In the genomic region with DNA sequence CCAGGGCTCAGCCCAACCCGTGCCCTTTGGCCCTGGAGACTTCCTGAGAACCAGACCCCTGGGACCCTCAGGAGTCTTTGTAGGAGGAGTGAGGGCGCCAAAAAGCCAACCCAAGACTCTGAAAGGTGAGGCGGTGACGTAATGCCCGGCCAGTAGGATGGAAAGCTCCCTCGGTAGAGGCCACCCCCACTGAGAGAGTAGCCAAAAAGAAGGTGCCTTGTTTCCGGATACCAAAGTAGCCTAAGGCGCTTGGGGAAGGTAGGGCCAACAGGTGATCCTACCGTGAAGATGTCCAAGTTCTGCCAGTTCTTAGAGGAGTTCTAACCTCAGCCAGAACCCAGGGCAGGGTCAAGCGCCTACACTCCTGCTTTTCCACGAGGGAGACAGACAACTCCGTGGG, we compare ENCODE assay signal across 8 mouse cellular contexts. TPM values are rescaled to one million over a fixed set of nuclear protein-coding genes. Genes with fewer than 3 reads are reported as not detected.
DNase-seq lines count a peak whose midpoint lies in the region; ATAC-seq and TF ChIP-seq lines count a peak whose summit lies in the region.

No protein-coding gene starts in this region.

- peaks cover 30% of the 10 kb centered on the region for H3K36me3 ChIP-seq in heart, embryonic 12.5 days
- peaks cover 27% of the 10 kb centered on the region for H3K36me3 ChIP-seq in forebrain, embryonic 12.5 days (replicated peaks)
- H3K36me3 ChIP-seq in liver, embryonic 12.5 days, result peaks cover 34% of the 10 kb centered on the region
- H3K36me3 ChIP-seq in stomach, postnatal 0 days (ENCODE audit: control insufficient read depth, insufficient read depth, low read length), result peaks cover 15% of the 10 kb centered on the region

- TF ChIP-seq CTCF in stomach, postnatal 0 days (IDR thresholded peaks at IDR 0.05; ENCODE audit: low read depth), result no peak

- H3K4me3 ChIP-seq in heart, embryonic 12.5 days, result peak overlapping the region; percentile 79
- H3K4me3 ChIP-seq in forebrain, embryonic 12.5 days (replicated peaks), result peak overlapping the region; percentile 71
- H3K4me3 ChIP-seq in liver, embryonic 12.5 days, result peak overlapping the region; percentile 92
- H3K4me3 ChIP-seq in stomach, postnatal 0 days (ENCODE audit: low read depth, low read length), result peak overlapping the region; percentile 83

- peak overlapping the region; percentile 91 for H3K4me2 ChIP-seq in heart, embryonic 12.5 days
- peak overlapping the region; percentile 98 for H3K4me2 ChIP-seq in forebrain, embryonic 12.5 days
- H3K4me2 ChIP-seq in liver, embryonic 12.5 days, result peak overlapping the region; percentile 93
- peak overlapping the region; percentile 89 for H3K4me2 ChIP-seq in stomach, postnatal 0 days (replicated peaks; ENCODE audit: low read depth)

- peak overlapping the region; percentile 95 for H3K9ac ChIP-seq in heart, embryonic 12.5 days
- H3K9ac ChIP-seq in forebrain, embryonic 12.5 days, result peak overlapping the region; percentile 80; the same call in 1 of the 2 replicates
- peak overlapping the region; percentile 97 for H3K9ac ChIP-seq in liver, embryonic 12.5 days
- peak overlapping the region; percentile 86 for H3K9ac ChIP-seq in stomach, postnatal 0 days (ENCODE audit: low read length)

- no peak overlapping the region for H3K27ac ChIP-seq in heart, embryonic 12.5 days (ENCODE audit: poor library complexity, severe bottlenecking)
- no peak overlapping the region for H3K27ac ChIP-seq in forebrain, embryonic 12.5 days
- peak overlapping the region; percentile 86 for H3K27ac ChIP-seq in liver, embryonic 12.5 days
- H3K27ac ChIP-seq in stomach, postnatal 0 days (replicated peaks), result peak overlapping the region; percentile 89

- peaks cover 40% of the 10 kb centered on the region for H3K4me1 ChIP-seq in heart, embryonic 12.5 days (replicated peaks)
- peaks cover 18% of the 10 kb centered on the region for H3K4me1 ChIP-seq in forebrain, embryonic 12.5 days
- H3K4me1 ChIP-seq in liver, embryonic 12.5 days, result peaks cover 56% of the 10 kb centered on the region
- 0 out of 2 replicates have a peak, but pooled peaks cover 7% of the 10 kb centered on the region for H3K4me1 ChIP-seq in stomach, postnatal 0 days (replicated peaks; ENCODE audit: control insufficient read depth, insufficient read depth)

- 24% methylated on average over 12 of the region's 12 CpGs for WGBS in heart, embryonic 12.5 days
- WGBS in forebrain, embryonic 12.5 days, result 20% methylated on average over 12 of the region's 12 CpGs
- WGBS in liver, embryonic 12.5 days (ENCODE audit: insufficient replicate concordance), result 18% methylated on average over 12 of the region's 12 CpGs
- 17% methylated on average over 12 of the region's 12 CpGs for WGBS in stomach, postnatal 0 days

- ATAC-seq in heart, embryonic 12.5 days (ENCODE audit: insufficient number of reproducible peaks, low FRiP score), result no peak
- no peak for ATAC-seq in forebrain, embryonic 12.5 days (ENCODE audit: low FRiP score)
- no peak for ATAC-seq in liver, embryonic 12.5 days
- no peak for ATAC-seq in stomach, postnatal 0 days (ENCODE audit: low FRiP score, low TSS enrichment)

- intact Hi-C loops in heart, postnatal 25 days (cut with DNase I), result no loop called here
- intact Hi-C loops in left cerebral cortex, postnatal 4 days (cut with DNase I), result no loop called here

- no peak for TF ChIP-seq EP300 in stomach, postnatal 0 days (optimal IDR thresholded peaks at IDR 0.05)

- DNase-seq in heart, postnatal 25 days (ENCODE audit: low spot score), result no peak
- DNase-seq in CD4-positive, CD25-positive, alpha-beta regulatory T cell, adult 2 months (ENCODE audit: low read depth, low spot score), result peak; percentile 51
- DNase-seq in stomach, postnatal 0 days (ENCODE audit: low spot score), result no peak
- no peak for DNase-seq in adrenal gland, adult 2 months
- no peak for DNase-seq in left cerebral cortex, postnatal 4 days

- no peaks in the 10 kb centered on the region for H3K9me3 ChIP-seq in heart, embryonic 12.5 days (replicated peaks)
- no peaks in the 10 kb centered on the region for H3K9me3 ChIP-seq in forebrain, embryonic 12.5 days
- H3K9me3 ChIP-seq in liver, embryonic 12.5 days (replicated peaks), result no peaks in the 10 kb centered on the region
- H3K9me3 ChIP-seq in stomach, postnatal 0 days (ENCODE audit: control insufficient read depth, low read length), result no peaks in the 10 kb centered on the region

- no peaks in the 10 kb centered on the region for H3K27me3 ChIP-seq in heart, embryonic 12.5 days (replicated peaks)
- H3K27me3 ChIP-seq in forebrain, embryonic 12.5 days, result peaks cover 35% of the 10 kb centered on the region
- peaks cover 13% of the 10 kb centered on the region for H3K27me3 ChIP-seq in liver, embryonic 12.5 days (replicated peaks)
- H3K27me3 ChIP-seq in stomach, postnatal 0 days (ENCODE audit: control insufficient read depth, insufficient read depth, low read length), result no peaks in the 10 kb centered on the region

RNA-seq across cellular contexts. Expression of a gene that starts 1.5 kb away (rescaled TPM):
- 17.4 and 17.9 TPM in 2 replicates for polyA plus RNA-seq in heart, embryonic 12.5 days (2016; fragmentation: Nextera tagmentation; extraction: Ambion mirVana)
- total RNA-seq in heart, postnatal 25 days (2021), result 10 to 100 TPM; 11.0 to 11.5 TPM
- polyA plus RNA-seq in forebrain, embryonic 12.5 days (2016; fragmentation: Nextera tagmentation; extraction: Ambion mirVana), result 9.1 and 11.7 TPM in 2 replicates
- polyA plus RNA-seq in liver, embryonic 12.5 days (2016; fragmentation: Nextera tagmentation; extraction: Ambion mirVana), result 22.2 and 23.4 TPM in 2 replicates
- polyA plus RNA-seq in stomach, postnatal 0 days (2015; fragmentation: Nextera tagmentation; extraction: Ambion mirVana), result 10.4 and 10.9 TPM in 2 replicates
- 10 to 100 TPM; 40.5 to 53.8 TPM for total RNA-seq in adrenal gland, adult 2 months (2021)
- polyA plus RNA-seq in adrenal gland, adult 2 months (2012; rRNA removed), result 33.0 and 42.8 TPM in 2 replicates
- total RNA-seq in left cerebral cortex, postnatal 4 days (2021), result 10 to 100 TPM; 10.3 to 11.3 TPM

RNA-seq across cellular contexts. Expression of a gene that starts 24.6 kb away (rescaled TPM):
- not detected in 2 replicates for polyA plus RNA-seq in heart, embryonic 12.5 days (2016; fragmentation: Nextera tagmentation; extraction: Ambion mirVana)
- total RNA-seq in heart, postnatal 25 days (2021), result not detected
- polyA plus RNA-seq in forebrain, embryonic 12.5 days (2016; fragmentation: Nextera tagmentation; extraction: Ambion mirVana), result 0.06 TPM in 1 of 2 replicates, not detected in the other
- polyA plus RNA-seq in liver, embryonic 12.5 days (2016; fragmentation: Nextera tagmentation; extraction: Ambion mirVana), result not detected in 2 replicates
- polyA plus RNA-seq in stomach, postnatal 0 days (2015; fragmentation: Nextera tagmentation; extraction: Ambion mirVana), result 0.05 TPM in 1 of 2 replicates, not detected in the other
- not detected for total RNA-seq in adrenal gland, adult 2 months (2021)
- polyA plus RNA-seq in adrenal gland, adult 2 months (2012; rRNA removed), result not detected in 2 replicates
- total RNA-seq in left cerebral cortex, postnatal 4 days (2021), result not detected

Comparison
In these comparisons a context has a peak if more than half of its experiments do, and no peak if none do; other contexts are left out.
1. H3K27ac ChIP-seq: peak in liver, embryonic 12.5 days (single experiment) and stomach, postnatal 0 days (single experiment); none in heart, embryonic 12.5 days (single experiment) and forebrain, embryonic 12.5 days (single experiment).
2. Peak in every context shown above with its lines, with median percentiles within 50 percentile points of each other: H3K4me2 ChIP-seq, H3K4me3 ChIP-seq and H3K9ac ChIP-seq.